Mouse (Mus musculus): Measurements from ENCODE around the gene Cnr2. TPM values are rescaled to one million over a fixed set of nuclear protein-coding genes. Genes with fewer than 3 reads are reported as not detected.

Gene Cnr2
- total RNA-seq, 2 experiments from 2014 or later: 0.21 TPM; not detected in 1

GRCm38 (mm10) chr4:135961709-135962108 is 66.5 kb downstream of the Cnr2 start:
- DNase-seq (ENCODE audit: extremely low spot score in 1 of 2, low spot score in 1 of 2): no peak

DNA sequence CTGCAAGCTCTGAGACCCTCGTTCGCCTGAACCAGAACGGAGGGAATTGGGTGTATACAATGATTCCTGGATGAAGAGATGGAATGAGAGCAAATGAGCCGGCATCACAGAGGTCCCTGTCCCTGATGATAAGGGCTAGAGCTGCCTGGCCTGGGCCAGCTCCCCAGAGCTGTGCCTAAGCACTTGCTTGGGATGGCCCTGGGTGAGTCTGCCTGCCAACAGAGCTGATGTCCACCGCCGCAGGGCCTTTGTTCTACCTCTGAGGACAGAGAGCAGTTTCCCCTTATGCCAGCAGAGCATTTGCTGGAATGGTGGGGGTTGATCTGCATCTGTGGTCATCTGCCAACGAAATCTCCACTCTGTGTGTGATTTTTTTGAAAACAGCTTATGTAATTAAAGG is 67.0 kb downstream of the Cnr2 start:
- DNase-seq (ENCODE audit: extremely low spot score in 1 of 2, low spot score in 1 of 2): no peak

- DNase-seq (ENCODE audit: extremely low spot score in 1 of 2, low spot score in 1 of 2): no peak
Observed at GRCm38 (mm10) chr4:135962946-135963345, 67.8 kb downstream of the Cnr2 start.

GRCm38 (mm10) chr4:135963457-135964193 is 68.4 kb downstream of the Cnr2 start, which contains the start of gene Gale:
Gale (plus strand) TSS chr4:135963727.
- peak; percentile 87 to 88 for DNase-seq (ENCODE audit: extremely low spot score in 1 of 2, low spot score in 1 of 2)

DNA sequence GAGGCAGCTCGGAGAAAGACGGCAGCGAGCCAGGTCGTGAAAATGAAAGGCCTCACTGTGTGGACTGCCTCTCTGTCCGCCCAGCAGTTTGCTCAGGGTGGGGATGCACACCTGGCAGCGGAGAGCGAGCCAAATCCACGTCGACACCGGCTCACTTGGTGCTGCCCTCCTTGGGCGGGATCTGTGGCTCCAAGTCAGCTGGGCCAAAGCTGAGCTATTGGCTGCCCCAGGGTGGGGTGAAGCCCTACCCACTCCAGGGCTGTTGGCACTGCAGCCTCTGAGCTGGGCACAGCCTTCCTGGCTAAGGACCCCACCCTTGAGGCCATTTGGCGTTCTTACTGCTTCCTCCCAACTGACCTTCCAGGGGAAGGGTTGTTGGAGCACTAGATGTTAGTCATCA is 69.2 kb downstream of the Cnr2 start:
- peak in 1 of 2 experiments; percentile 40 for DNase-seq (ENCODE audit: extremely low spot score in 1 of 2, low spot score in 1 of 2)

GRCm38 (mm10) chr4:135965113-135965512 is 69.9 kb downstream of the Cnr2 start:
- DNase-seq (ENCODE audit: extremely low spot score in 1 of 2, low spot score in 1 of 2): no peak

- no peak for DNase-seq (ENCODE audit: extremely low spot score in 1 of 2, low spot score in 1 of 2)
Observed at GRCm38 (mm10) chr4:135966283-135966682, 71.1 kb downstream of the Cnr2 start.

- DNase-seq (ENCODE audit: extremely low spot score in 1 of 2, low spot score in 1 of 2): no peak
Observed at GRCm38 (mm10) chr4:135967086-135967760, 72.0 kb downstream of the Cnr2 start.

DNA sequence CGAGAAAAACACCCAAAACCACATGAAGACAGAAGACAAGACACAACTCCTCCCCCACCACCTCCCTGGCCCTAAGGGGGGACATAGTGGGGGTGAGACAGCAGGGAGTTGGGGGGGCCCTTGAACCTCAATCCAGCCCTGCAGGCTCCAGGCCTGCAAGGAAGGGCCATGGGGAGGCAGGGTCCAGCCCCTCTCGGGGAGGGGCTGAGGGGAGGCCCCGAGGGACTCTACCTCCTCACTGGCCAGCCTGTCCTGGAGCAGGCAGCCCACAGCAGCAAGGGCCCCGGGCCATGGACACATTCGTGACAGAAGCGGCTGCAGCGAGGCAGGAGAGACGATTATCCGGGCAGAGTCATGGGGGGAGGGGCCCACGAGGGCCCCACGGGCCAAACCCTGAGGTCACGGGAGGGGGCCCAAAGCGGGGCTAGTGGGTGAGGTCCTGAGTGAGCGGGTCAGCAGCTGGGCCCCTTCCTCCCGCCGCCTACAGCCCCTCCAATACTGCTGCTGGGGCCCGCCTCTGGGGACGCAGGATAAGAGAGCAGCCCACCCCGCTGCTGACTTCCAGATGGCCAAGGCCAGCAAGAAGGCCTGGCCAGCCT is 73.2 kb downstream of the Cnr2 start:
- DNase-seq (ENCODE audit: extremely low spot score in 1 of 2, low spot score in 1 of 2): no peak

GRCm38 (mm10) chr4:135969070-135969750 is 74.0 kb downstream of the Cnr2 start:
- no peak for DNase-seq (ENCODE audit: extremely low spot score in 1 of 2, low spot score in 1 of 2)

Other genes with a start within 250 kb of the Cnr2 start
- gene Ifnlr1, start 209.1 kb upstream of the Cnr2 start, total RNA-seq (2021): under 1 TPM; 0.21 to 0.30 TPM
- under 1 TPM in 1 of 2 experiments, not detected in 1; 0.14 TPM for gene Il22ra1, start 167.2 kb upstream of the Cnr2 start, total RNA-seq (2021)
- 1 to 10 TPM in 1 of 2 experiments, under 1 TPM in 1; 0.66 to 1.2 TPM for gene Myom3, start 135.7 kb upstream of the Cnr2 start, total RNA-seq (2021)
- 10 to 100 TPM; 78.4 to 78.6 TPM for gene Srsf10, start 39.6 kb upstream of the Cnr2 start, total RNA-seq (2021)
- 10 to 100 TPM; 54.0 to 55.9 TPM for gene Pnrc2, start 21.5 kb upstream of the Cnr2 start, total RNA-seq (2021)
- gene Fuca1, start 25.3 kb downstream of the Cnr2 start, total RNA-seq (2021): 10 to 100 TPM; 40.5 to 40.7 TPM
- gene Hmgcl, start 51.1 kb downstream of the Cnr2 start, total RNA-seq (2021): 10 to 100 TPM; 34.0 to 37.1 TPM
- 10 to 100 TPM; 23.1 to 31.6 TPM for gene Gale, start 68.3 kb downstream of the Cnr2 start, total RNA-seq (2021)
- 100 to 1,000 TPM in 1 of 2 experiments, 10 to 100 TPM in 1; 94.7 to 110 TPM for gene Lypla2, start 77.2 kb downstream of the Cnr2 start, total RNA-seq (2021)
- 10 to 100 TPM; 84.3 to 89.7 TPM for gene Pithd1, start 91.9 kb downstream of the Cnr2 start, total RNA-seq (2021)
- 10 to 100 TPM; 31.3 to 31.4 TPM for gene Eloa, start 126.4 kb downstream of the Cnr2 start, total RNA-seq (2021)
- 100 to 1,000 TPM; 262 to 319 TPM for gene Rpl11, start 158.0 kb downstream of the Cnr2 start, total RNA-seq (2021)
- 10 to 100 TPM; 51.7 to 62.5 TPM for gene Id3, start 248.1 kb downstream of the Cnr2 start, total RNA-seq (2021)